Mouse (Mus musculus): ENCODE measurements around the gene Kcnma1.

Kcnma1 gene

GRCm38 (mm10) chr14:23465135-23465534 lies 549.2 kb downstream of the Kcnma1 start:
- DNase-seq (ENCODE audit: low read depth, low spot score): no peak

GRCm38 (mm10) chr14:23458560-23458959 lies 555.7 kb downstream of the Kcnma1 start:
- no peak for DNase-seq (ENCODE audit: low read depth, low spot score)

- DNase-seq (ENCODE audit: low read depth, low spot score): no peak
These were observed 562.6 kb downstream of the Kcnma1 start for GRCm38 (mm10) chr14:23451681-23452080.

- DNase-seq (ENCODE audit: low read depth, low spot score): no peak
These were observed 576.8 kb downstream of the Kcnma1 start for GRCm38 (mm10) chr14:23437467-23437866.

- DNase-seq (ENCODE audit: low read depth, low spot score): no peak
These were observed 578.4 kb downstream of the Kcnma1 start for GRCm38 (mm10) chr14:23435861-23436260.

GRCm38 (mm10) chr14:23430006-23430405 lies 584.3 kb downstream of the Kcnma1 start:
- no peak for DNase-seq (ENCODE audit: low read depth, low spot score)

- DNase-seq (ENCODE audit: low read depth, low spot score): peak; percentile 40
These were observed 585.2 kb downstream of the Kcnma1 start for GRCm38 (mm10) chr14:23429043-23429442.

- DNase-seq (ENCODE audit: low read depth, low spot score): no peak
These were observed 591.7 kb downstream of the Kcnma1 start for GRCm38 (mm10) chr14:23422481-23423040.

GRCm38 (mm10) chr14:23418955-23419354 lies 595.3 kb downstream of the Kcnma1 start:
- DNase-seq (ENCODE audit: low read depth, low spot score): no peak

GRCm38 (mm10) chr14:23407051-23407450 lies 607.2 kb downstream of the Kcnma1 start:
- DNase-seq (ENCODE audit: low read depth, low spot score): no peak

- peak; percentile 75 for DNase-seq (ENCODE audit: low read depth, low spot score)
These were observed 613.4 kb downstream of the Kcnma1 start for GRCm38 (mm10) chr14:23400777-23401469.

GRCm38 (mm10) chr14:23397642-23398041 lies 616.6 kb downstream of the Kcnma1 start:
- no peak for DNase-seq (ENCODE audit: low read depth, low spot score)

GRCm38 (mm10) chr14:23391566-23391965 lies 622.7 kb downstream of the Kcnma1 start:
- DNase-seq (ENCODE audit: low read depth, low spot score): no peak

GRCm38 (mm10) chr14:23390768-23391167 lies 623.5 kb downstream of the Kcnma1 start:
- DNase-seq (ENCODE audit: low read depth, low spot score): no peak

GRCm38 (mm10) chr14:23390161-23390560 lies 624.1 kb downstream of the Kcnma1 start:
- DNase-seq (ENCODE audit: low read depth, low spot score): no peak

GRCm38 (mm10) chr14:23386786-23387185 lies 627.5 kb downstream of the Kcnma1 start:
- DNase-seq (ENCODE audit: low read depth, low spot score): no peak

GRCm38 (mm10) chr14:23385776-23386608 lies 628.3 kb downstream of the Kcnma1 start:
- DNase-seq (ENCODE audit: low read depth, low spot score): no peak

- DNase-seq (ENCODE audit: low read depth, low spot score): no peak
These were observed 635.8 kb downstream of the Kcnma1 start for GRCm38 (mm10) chr14:23378351-23379087.

- no peak for DNase-seq (ENCODE audit: low read depth, low spot score)
These were observed 642.3 kb downstream of the Kcnma1 start for GRCm38 (mm10) chr14:23372021-23372420.

GRCm38 (mm10) chr14:23360491-23360995 lies 653.7 kb downstream of the Kcnma1 start:
- no peak for DNase-seq (ENCODE audit: low read depth, low spot score)

GRCm38 (mm10) chr14:23358776-23359175 lies 655.5 kb downstream of the Kcnma1 start:
- DNase-seq (ENCODE audit: low read depth, low spot score): no peak
